Mouse (Mus musculus): ENCODE results near the gene Zfp882. TPM values are rescaled to one million over a fixed set of nuclear protein-coding genes. Genes with fewer than 3 reads are reported as not detected.

Zfp882 gene
- 1.9 TPM in 2 replicates for polyA plus RNA-seq (2015; fragmentation: Nextera tagmentation; extraction: Ambion mirVana)

GRCm38 (mm10) chr8:71908309-71909261, at the start of gene Zfp882, which contains the start of gene Zfp617:
Zfp882 (plus strand) TSS chr8:71908608.
Zfp617 (plus strand) TSS chr8:71908635.

DNA sequence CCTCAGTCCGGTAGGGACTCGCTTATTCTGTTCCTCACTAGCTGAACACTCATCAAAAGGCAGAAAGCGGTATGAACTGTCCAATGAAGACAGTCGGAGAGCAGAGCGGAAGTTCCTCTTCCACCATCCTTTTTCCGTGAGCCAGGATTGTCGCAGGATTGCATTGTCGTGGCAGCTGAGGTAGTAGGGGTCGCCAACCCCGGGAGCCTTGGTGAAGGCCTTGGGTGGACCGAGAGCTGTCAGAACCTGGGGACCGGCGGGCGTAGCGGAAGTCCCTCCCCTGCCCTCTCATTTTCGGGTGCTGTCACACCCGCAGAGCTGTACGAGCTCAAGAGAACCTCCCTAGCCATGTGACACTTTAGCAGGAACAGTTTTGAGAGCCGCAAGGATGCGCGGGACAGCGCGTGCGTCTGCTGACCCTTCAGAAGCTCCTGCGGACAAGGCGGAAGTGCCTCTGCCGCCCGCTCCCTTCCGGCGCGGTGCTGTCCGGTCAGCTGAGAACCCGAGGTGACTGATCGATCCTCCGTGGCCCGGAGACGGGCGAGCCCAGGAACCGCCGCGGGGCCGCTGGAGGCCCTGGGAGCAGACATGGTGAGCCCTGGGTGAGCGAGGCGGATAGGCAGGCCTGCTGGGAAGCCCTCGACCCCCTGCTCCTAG, 26.7 kb upstream of the Zfp882 start, which contains the start of gene Zfp709:
Gene Zfp709 (plus strand): TSS at position 402 of the 657 bp plus-strand sequence.

GRCm38 (mm10) chr8:71950482-71951221, 42.2 kb downstream of the Zfp882 start, which contains the start of gene Zfp961:
Zfp961 (plus strand) TSS chr8:71951038.

Other genes with a start within 250 kb of the Zfp882 start
- gene Unc13a, start 236.9 kb upstream of the Zfp882 start, polyA plus RNA-seq (2015; fragmentation: Nextera tagmentation; extraction: Ambion mirVana), result 0.12 and 0.35 TPM in 2 replicates
- 3.2 and 4.6 TPM in 2 replicates for gene Jak3, start 232.3 kb upstream of the Zfp882 start, polyA plus RNA-seq (2015; fragmentation: Nextera tagmentation; extraction: Ambion mirVana)
- 0.77 and 0.85 TPM in 2 replicates for gene Insl3, start 219.4 kb upstream of the Zfp882 start, polyA plus RNA-seq (2015; fragmentation: Nextera tagmentation; extraction: Ambion mirVana)
- 4.2 and 4.9 TPM in 2 replicates for gene B3gnt3, start 206.8 kb upstream of the Zfp882 start, polyA plus RNA-seq (2015; fragmentation: Nextera tagmentation; extraction: Ambion mirVana)
- 0.53 and 1.9 TPM in 2 replicates for gene Fcho1, start 182.9 kb upstream of the Zfp882 start, polyA plus RNA-seq (2015; fragmentation: Nextera tagmentation; extraction: Ambion mirVana)
- gene Zfp709, start 26.6 kb upstream of the Zfp882 start, polyA plus RNA-seq (2015; fragmentation: Nextera tagmentation; extraction: Ambion mirVana), result 2.7 and 2.8 TPM in 2 replicates
- gene Zfp617, start within 50 bp of the Zfp882 start, polyA plus RNA-seq (2015; fragmentation: Nextera tagmentation; extraction: Ambion mirVana), result 14.0 and 14.8 TPM in 2 replicates
- gene Zfp961, start 42.4 kb downstream of the Zfp882 start, polyA plus RNA-seq (2015; fragmentation: Nextera tagmentation; extraction: Ambion mirVana), result 4.9 and 5.2 TPM in 2 replicates
- 0.60 and 0.94 TPM in 2 replicates for gene Cyp4f18, start 101.0 kb downstream of the Zfp882 start, polyA plus RNA-seq (2015; fragmentation: Nextera tagmentation; extraction: Ambion mirVana)
- not detected in 2 replicates for gene Olfr372, start 132.6 kb downstream of the Zfp882 start, polyA plus RNA-seq (2015; fragmentation: Nextera tagmentation; extraction: Ambion mirVana)
- not detected in 2 replicates for gene Olfr373, start 174.6 kb downstream of the Zfp882 start, polyA plus RNA-seq (2015; fragmentation: Nextera tagmentation; extraction: Ambion mirVana)
- not detected in 2 replicates for gene Olfr374, start 198.4 kb downstream of the Zfp882 start, polyA plus RNA-seq (2015; fragmentation: Nextera tagmentation; extraction: Ambion mirVana)
- gene Tpm4, start 226.4 kb downstream of the Zfp882 start, polyA plus RNA-seq (2015; fragmentation: Nextera tagmentation; extraction: Ambion mirVana), result 177 and 260 TPM in 2 replicates

Data from skeletal muscle tissue, postnatal 0 days (tissue).